Mouse (Mus musculus) megakaryocyte progenitor cell, adult 5-6 weeks (primary cell): ENCODE measurements around the gene Olfr1423. TPM values are rescaled to one million over a fixed set of nuclear protein-coding genes. Genes with fewer than 3 reads are reported as not detected.

Experiments
- total RNA-seq, 2 experiments: library from RNA; stranded (forward) in 1 of 2; stranded (reverse) in 1 of 2; fragments of 157-497, 149-512 nt in 1 of 2; fragments of 200-1000 nt in 1 of 2; gene quantifications; 2 replicates each; pipeline versions ENCODE4 v1.2.3 to v1.2.4; 2015 to 2017

Gene Olfr1423
- total RNA-seq, 2 experiments from 2014 or later: 0.07 TPM; not detected in 1

Other genes with a start within 250 kb of the Olfr1423 start
- gene Stx3, start 221.9 kb downstream of the Olfr1423 start, total RNA-seq (2015): 6.4 and 7.4 TPM in 2 replicates
- 5.6 and 7.0 TPM in 2 replicates for gene Stx3, start 221.9 kb downstream of the Olfr1423 start, total RNA-seq (2017)
- not detected in 2 replicates for gene Olfr1417, start 202.1 kb downstream of the Olfr1423 start, total RNA-seq (2015)
- not detected in 2 replicates for gene Olfr1417, start 202.1 kb downstream of the Olfr1423 start, total RNA-seq (2017)
- gene Olfr1418, start 180.3 kb downstream of the Olfr1423 start, total RNA-seq (2015): not detected in 2 replicates
- gene Olfr1418, start 180.3 kb downstream of the Olfr1423 start, total RNA-seq (2017): not detected in 2 replicates
- not detected in 2 replicates for gene Olfr1419, start 166.2 kb downstream of the Olfr1423 start, total RNA-seq (2015)
- gene Olfr1419, start 166.2 kb downstream of the Olfr1423 start, total RNA-seq (2017): not detected in 2 replicates
- gene Olfr1420, start 154.8 kb downstream of the Olfr1423 start, total RNA-seq (2015): not detected in 2 replicates
- gene Olfr1420, start 154.8 kb downstream of the Olfr1423 start, total RNA-seq (2017): not detected in 2 replicates
- gene Patl1, start 128.9 kb downstream of the Olfr1423 start, total RNA-seq (2015): 40.1 and 41.7 TPM in 2 replicates
- gene Patl1, start 128.9 kb downstream of the Olfr1423 start, total RNA-seq (2017): 11.6 and 12.0 TPM in 2 replicates
- 35.3 and 40.5 TPM in 2 replicates for gene Osbp, start 75.4 kb downstream of the Olfr1423 start, total RNA-seq (2015)
- 42.1 and 50.8 TPM in 2 replicates for gene Osbp, start 75.4 kb downstream of the Olfr1423 start, total RNA-seq (2017)
- not detected in 2 replicates for gene Olfr1424, start 21.4 kb upstream of the Olfr1423 start, total RNA-seq (2015)
- not detected in 2 replicates for gene Olfr1424, start 21.4 kb upstream of the Olfr1423 start, total RNA-seq (2017)
- not detected in 2 replicates for gene Olfr1425, start 36.4 kb upstream of the Olfr1423 start, total RNA-seq (2015)
- not detected in 2 replicates for gene Olfr1425, start 36.4 kb upstream of the Olfr1423 start, total RNA-seq (2017)
- gene Olfr1426, start 50.7 kb upstream of the Olfr1423 start, total RNA-seq (2015): not detected in 2 replicates
- not detected in 2 replicates for gene Olfr1426, start 50.7 kb upstream of the Olfr1423 start, total RNA-seq (2017)
- gene Olfr1427, start 62.0 kb upstream of the Olfr1423 start, total RNA-seq (2015): not detected in 2 replicates
- not detected in 2 replicates for gene Olfr1427, start 62.0 kb upstream of the Olfr1423 start, total RNA-seq (2017)
- not detected in 2 replicates for gene Olfr1428, start 74.6 kb upstream of the Olfr1423 start, total RNA-seq (2015)
- gene Olfr1428, start 74.6 kb upstream of the Olfr1423 start, total RNA-seq (2017): not detected in 2 replicates
- not detected in 2 replicates for gene Olfr76, start 81.9 kb upstream of the Olfr1423 start, total RNA-seq (2015)
- gene Olfr76, start 81.9 kb upstream of the Olfr1423 start, total RNA-seq (2017): not detected in 2 replicates
- not detected in 2 replicates for gene Olfr1555-ps1, start 128.8 kb upstream of the Olfr1423 start, total RNA-seq (2015)
- gene Olfr1555-ps1, start 128.8 kb upstream of the Olfr1423 start, total RNA-seq (2017): not detected in 2 replicates
- gene Olfr1431, start 159.3 kb upstream of the Olfr1423 start, total RNA-seq (2015): not detected in 2 replicates
- not detected in 2 replicates for gene Olfr1431, start 159.3 kb upstream of the Olfr1423 start, total RNA-seq (2017)
- gene Olfr1432, start 191.3 kb upstream of the Olfr1423 start, total RNA-seq (2015): not detected in 2 replicates
- not detected in 2 replicates for gene Olfr1432, start 191.3 kb upstream of the Olfr1423 start, total RNA-seq (2017)
- gene Olfr262, start 200.3 kb upstream of the Olfr1423 start, total RNA-seq (2015): not detected in 2 replicates
- not detected in 2 replicates for gene Olfr262, start 200.3 kb upstream of the Olfr1423 start, total RNA-seq (2017)
- gene Olfr235, start 219.7 kb upstream of the Olfr1423 start, total RNA-seq (2015): not detected in 2 replicates
- not detected in 2 replicates for gene Olfr235, start 219.7 kb upstream of the Olfr1423 start, total RNA-seq (2017)
- gene Olfr1434, start 238.5 kb upstream of the Olfr1423 start, total RNA-seq (2015): not detected in 2 replicates
- not detected in 2 replicates for gene Olfr1434, start 238.5 kb upstream of the Olfr1423 start, total RNA-seq (2017)